In the genomic region with DNA sequence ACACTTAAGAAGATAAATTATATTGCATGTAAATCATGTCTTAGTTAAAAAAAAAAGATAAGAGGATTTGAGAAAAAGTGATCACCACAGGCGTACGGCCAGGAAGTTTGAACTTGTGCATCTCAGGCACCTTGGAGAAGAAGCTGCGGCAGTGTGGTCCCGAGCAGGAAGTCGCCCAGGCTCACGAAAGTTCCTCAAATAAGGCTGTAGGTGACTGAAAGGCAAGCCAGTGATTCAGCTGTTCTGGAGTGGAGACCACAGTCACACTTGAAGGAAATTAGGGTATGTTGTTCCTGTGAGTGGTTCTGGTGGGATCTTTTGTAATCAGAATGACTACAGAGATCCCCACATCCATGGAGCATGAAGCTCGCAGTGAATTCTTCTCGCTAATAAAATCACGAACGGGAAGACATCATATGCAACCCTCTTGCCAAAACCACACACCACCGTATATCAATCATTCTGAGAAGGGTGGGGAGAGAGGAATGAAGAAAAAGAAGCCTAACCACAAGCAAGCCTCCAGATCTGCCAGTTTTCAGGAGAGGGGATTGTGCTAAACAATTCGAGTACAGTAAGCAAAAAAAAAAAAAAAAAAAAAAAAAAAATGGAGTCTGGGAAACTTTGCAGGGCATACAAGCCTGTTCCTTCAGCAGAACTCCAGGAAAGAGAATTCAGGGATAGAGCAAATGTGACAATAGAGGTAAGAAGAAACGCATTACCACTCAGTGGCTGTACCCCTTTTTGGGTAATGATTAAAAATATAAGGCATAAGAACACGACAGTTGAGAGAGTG, we compare ENCODE assay signal across 10 mouse cellular contexts.
DNase-seq lines count a peak whose midpoint lies in the region; ATAC-seq and TF ChIP-seq lines count a peak whose summit lies in the region.
"Had no signal": no experiment of that assay in that cellular context is flagged by ENCODE, and none has a peak within 500 bp of the region (broad histone marks: within the 10 kb centered on the region; RNA-seq: fewer than 3 reads in every experiment).

No protein-coding gene starts in this region.

- no peak overlapping the region for H3K27ac ChIP-seq in lung, embryonic 14.5 days (ENCODE audit: low read depth)
- no peak overlapping the region for H3K27ac ChIP-seq in intestine, postnatal 0 days (ENCODE audit: low read depth, low read length)
- H3K27ac ChIP-seq in forebrain, embryonic 13.5 days, result no peak overlapping the region
- H3K27ac ChIP-seq: left cerebral cortex, adult 2 months had no signal

- DNase-seq in lung, embryonic 14.5 days, result peak; percentile 51
- DNase-seq in lung, postnatal 14 days, result no peak
- DNase-seq in NIH3T3 (ENCODE audit: low read depth), result peak; percentile 87
- DNase-seq in thymus, postnatal 25 days, result peak; percentile 31
- DNase-seq in adrenal gland, adult 8-10 months, result no peak
- DNase-seq: forebrain, postnatal 0 days; kidney, adult 11 months had no signal

- TF ChIP-seq CTCF in lung, embryonic 14.5 days (IDR thresholded peaks at IDR 0.05; ENCODE audit: low read depth), result no peak
- TF ChIP-seq CTCF in intestine, postnatal 0 days (IDR thresholded peaks at IDR 0.05; ENCODE audit: low read depth), result no peak

- no peaks in the 10 kb centered on the region for H3K4me1 ChIP-seq in lung, embryonic 14.5 days (ENCODE audit: insufficient read depth)
- no peaks in the 10 kb centered on the region for H3K4me1 ChIP-seq in intestine, postnatal 0 days (replicated peaks; ENCODE audit: control insufficient read depth, insufficient read depth, low read length)
- H3K4me1 ChIP-seq in forebrain, embryonic 13.5 days, result peaks cover 18% of the 10 kb centered on the region

- no peaks in the 10 kb centered on the region for H3K27me3 ChIP-seq in lung, embryonic 14.5 days (ENCODE audit: insufficient read depth, low read length)
- no peaks in the 10 kb centered on the region for H3K27me3 ChIP-seq in intestine, postnatal 0 days (replicated peaks; ENCODE audit: control insufficient read depth, insufficient read depth, low read length)
- H3K27me3 ChIP-seq in forebrain, embryonic 13.5 days, result no peaks in the 10 kb centered on the region

- H3K4me2 ChIP-seq in lung, embryonic 14.5 days, result peak overlapping the region; percentile 43
- H3K4me2 ChIP-seq in intestine, postnatal 0 days (replicated peaks; ENCODE audit: low read depth), result 0 out of 2 replicates have a peak overlapping the region, but pooled peaks have one; percentile 21
- H3K4me2 ChIP-seq in forebrain, embryonic 13.5 days, result no peak overlapping the region

- H3K9ac ChIP-seq in lung, embryonic 14.5 days, result no peak overlapping the region
- H3K9ac ChIP-seq in intestine, postnatal 0 days (ENCODE audit: low read depth, low read length), result no peak overlapping the region
- no peak overlapping the region for H3K9ac ChIP-seq in forebrain, embryonic 13.5 days
- H3K9ac ChIP-seq: forebrain, postnatal 0 days had no signal

- no peak overlapping the region for H3K4me3 ChIP-seq in lung, embryonic 14.5 days (ENCODE audit: low read depth, low read length)
- H3K4me3 ChIP-seq in intestine, postnatal 0 days (ENCODE audit: low read depth, low read length), result no peak overlapping the region
- H3K4me3 ChIP-seq in forebrain, embryonic 13.5 days, result no peak overlapping the region
- H3K4me3 ChIP-seq: left cerebral cortex, adult 2 months had no signal

- no peaks in the 10 kb centered on the region for H3K36me3 ChIP-seq in lung, embryonic 14.5 days (ENCODE audit: insufficient read depth)
- no peaks in the 10 kb centered on the region for H3K36me3 ChIP-seq in intestine, postnatal 0 days (ENCODE audit: control insufficient read depth, insufficient read depth)
- H3K36me3 ChIP-seq in forebrain, embryonic 13.5 days (ENCODE audit: poor library complexity, severe bottlenecking), result no peaks in the 10 kb centered on the region; the same call in 1 of the 2 replicates

- 0 out of 2 replicates have a peak, but pooled peaks have one; percentile 15 for ATAC-seq in lung, embryonic 14.5 days (ENCODE audit: insufficient read depth)
- ATAC-seq in intestine, postnatal 0 days, result no peak
- ATAC-seq in forebrain, embryonic 13.5 days, result no peak
- ATAC-seq: forebrain, postnatal 0 days had no signal

- 47% methylated on average over 14 of the region's 14 CpGs for whole genome bisulfite sequencing in lung, embryonic 14.5 days
- 56% methylated on average over 14 of the region's 14 CpGs for WGBS in intestine, postnatal 0 days
- WGBS in forebrain, embryonic 13.5 days, result 89% methylated on average over 14 of the region's 14 CpGs

- no peaks in the 10 kb centered on the region for H3K9me3 ChIP-seq in lung, embryonic 14.5 days (ENCODE audit: low read depth, low read length)
- no peaks in the 10 kb centered on the region for H3K9me3 ChIP-seq in intestine, postnatal 0 days (ENCODE audit: control insufficient read depth)
- H3K9me3 ChIP-seq in forebrain, embryonic 13.5 days (replicated peaks), result no peaks in the 10 kb centered on the region

Comparison
In these comparisons a context has a peak if more than half of its experiments do, and no peak if none do; other contexts are left out.
1. DNase-seq: peak in lung, embryonic 14.5 days (single experiment), NIH3T3 (single experiment) and thymus, postnatal 25 days (single experiment); none in lung, postnatal 14 days (single experiment) and adrenal gland, adult 8-10 months (single experiment).